Mouse (Mus musculus) central nervous system, embryonic 18 days (tissue): ENCODE measurements around the gene Kazald1. TPM values are rescaled to one million over a fixed set of nuclear protein-coding genes. Genes with fewer than 3 reads are reported as not detected.

Experiments used
- polyA plus RNA-seq: library from polyadenylated mRNA; depleted of rRNA; stranded (reverse); fragments of >200 nt; gene quantifications from 2 replicates; pipeline ENCODE4 v1.2.3, GENCODE M21; 2012; rRNA removed

Kazald1 gene
- polyA plus RNA-seq, result 1.5 and 4.3 TPM in 2 replicates

DNA sequence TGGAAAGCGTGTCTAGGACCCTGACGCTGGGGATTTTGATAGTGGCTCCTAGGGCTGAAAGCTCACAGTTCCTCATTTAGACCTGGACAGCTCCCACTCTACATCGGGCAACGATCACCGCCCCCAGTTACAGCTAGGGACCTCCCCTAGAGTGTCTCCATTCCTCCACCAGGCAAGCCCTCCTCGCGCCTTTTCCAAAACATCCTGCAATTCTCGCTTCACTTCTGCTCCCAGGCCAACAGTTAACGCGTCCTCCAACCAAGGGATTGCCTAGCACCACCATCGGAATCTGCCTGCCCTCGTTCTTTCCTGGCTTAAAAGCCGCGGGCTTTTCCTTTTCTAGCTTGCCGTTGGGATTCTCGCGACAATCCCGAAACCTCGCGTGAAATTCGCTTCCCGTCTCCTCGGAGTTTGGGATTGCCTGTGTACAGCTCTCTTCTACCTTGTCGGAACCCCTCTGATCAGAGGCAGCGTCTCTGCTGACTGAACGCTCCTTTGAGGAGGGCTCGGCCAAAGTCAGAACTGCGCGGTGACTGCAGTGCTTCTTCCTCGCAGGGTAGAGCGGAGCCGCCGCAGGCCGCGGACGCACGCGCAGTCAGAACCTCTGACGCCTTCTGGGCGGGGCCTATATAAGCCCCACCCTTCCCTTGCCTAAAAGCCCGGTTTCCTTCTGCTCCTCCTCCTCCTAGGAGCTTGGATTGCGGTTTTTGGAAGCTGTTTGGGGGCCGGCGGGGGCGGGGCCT lies at the start of gene Kazald1:
TSS of gene Kazald1 (plus strand) at position 662 of the 743 bp plus-strand sequence.

GRCm38 (mm10) chr19:45045651-45046050 lies 29.4 kb upstream of the Kazald1 start, which contains the start of gene Pdzd7:
Gene Pdzd7 (minus strand): TSS chr19:45045717.

GRCm38 (mm10) chr19:45047417-45047934 lies 27.6 kb upstream of the Kazald1 start, which contains the start of gene Sfxn3:
Gene Sfxn3 (plus strand): TSS chr19:45047503.

Other genes starting within 250 kb of the Kazald1 start
- gene Slf2, start 144.1 kb upstream of the Kazald1 start, polyA plus RNA-seq, result 57.2 and 58.2 TPM in 2 replicates
- 173 and 184 TPM in 2 replicates for gene Sema4g, start 86.1 kb upstream of the Kazald1 start, polyA plus RNA-seq
- gene Twnk, start 69.6 kb upstream of the Kazald1 start, polyA plus RNA-seq, result 14.6 and 15.5 TPM in 2 replicates
- gene Mrpl43, start 68.8 kb upstream of the Kazald1 start, polyA plus RNA-seq, result 96.7 and 98.7 TPM in 2 replicates
- 24.9 and 26.1 TPM in 2 replicates for gene Lzts2, start 60.8 kb upstream of the Kazald1 start, polyA plus RNA-seq
- gene Pdzd7, start 29.5 kb upstream of the Kazald1 start, polyA plus RNA-seq, result 14.5 and 15.2 TPM in 2 replicates
- gene Sfxn3, start 27.7 kb upstream of the Kazald1 start, polyA plus RNA-seq, result 95.0 and 106 TPM in 2 replicates
- gene Tlx1, start 75.4 kb downstream of the Kazald1 start, polyA plus RNA-seq, result 0.13 and 0.25 TPM in 2 replicates
- 0.22 and 0.63 TPM in 2 replicates for gene Lbx1, start 160.6 kb downstream of the Kazald1 start, polyA plus RNA-seq